Mouse (Mus musculus): ENCODE measurements around the gene Prcp. TPM values are rescaled to one million over a fixed set of nuclear protein-coding genes. Genes with fewer than 3 reads are reported as not detected.

Prcp gene
- 16.8 and 36.1 TPM in 2 replicates for polyA plus RNA-seq (2012; ENCODE audit: insufficient read depth, low replicate concordance)

DNA sequence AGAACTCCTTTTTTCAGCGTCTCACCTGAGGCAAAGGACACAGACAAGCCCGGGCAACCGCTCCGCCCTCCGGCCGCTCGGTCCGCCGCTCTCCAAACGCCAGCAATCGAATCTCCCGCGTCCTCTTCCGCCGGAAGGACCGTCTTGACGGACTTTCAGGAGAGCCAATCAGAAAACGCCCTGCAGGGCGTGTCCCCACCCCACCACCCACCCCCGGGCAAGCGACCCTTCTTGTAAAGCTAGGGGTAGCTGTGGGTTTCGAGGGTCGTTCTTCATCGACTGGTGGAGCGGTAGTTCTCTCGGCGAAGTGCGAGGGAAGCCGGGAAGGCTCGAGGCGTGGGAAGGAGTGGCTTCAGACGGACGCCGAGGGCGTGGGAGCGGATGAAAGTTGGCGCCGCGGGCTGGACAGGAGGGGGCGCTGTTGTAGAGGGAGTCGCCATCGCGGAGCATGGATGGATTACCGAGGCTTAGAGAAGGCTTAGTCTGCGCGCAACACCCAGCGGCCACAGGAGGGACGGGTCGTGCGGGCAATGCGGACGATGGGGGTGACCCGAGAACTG lies at the start of gene Prcp, which contains the start of gene Ddias:
Prcp (plus strand) TSS at position 355 of the 560 bp plus-strand sequence.
Ddias (minus strand) TSS at position 132 of the 560 bp plus-strand sequence.
- H3K9me3 ChIP-seq, result no peaks in the 10 kb centered on the region
- H3K4me3 ChIP-seq (replicated peaks), result peak within 1 kb of the TSS; percentile 98
- H3K27me3 ChIP-seq (replicated peaks), result no peaks in the 10 kb centered on the region
- peaks cover 63% of the 10 kb centered on the region for H3K4me1 ChIP-seq
- peaks cover 15% of the 10 kb centered on the region for H3K36me3 ChIP-seq (replicated peaks; ENCODE audit: low read length)
- TF ChIP-seq FLI1 (IDR thresholded peaks at IDR 0.05; ENCODE audit: low read length) (0 out of 2 replicates have a peak, but pooled peaks have one; percentile 47), GATA1 (IDR thresholded peaks at IDR 0.05; ENCODE audit: borderline replicate concordance, low read length) (no peak)

DNA sequence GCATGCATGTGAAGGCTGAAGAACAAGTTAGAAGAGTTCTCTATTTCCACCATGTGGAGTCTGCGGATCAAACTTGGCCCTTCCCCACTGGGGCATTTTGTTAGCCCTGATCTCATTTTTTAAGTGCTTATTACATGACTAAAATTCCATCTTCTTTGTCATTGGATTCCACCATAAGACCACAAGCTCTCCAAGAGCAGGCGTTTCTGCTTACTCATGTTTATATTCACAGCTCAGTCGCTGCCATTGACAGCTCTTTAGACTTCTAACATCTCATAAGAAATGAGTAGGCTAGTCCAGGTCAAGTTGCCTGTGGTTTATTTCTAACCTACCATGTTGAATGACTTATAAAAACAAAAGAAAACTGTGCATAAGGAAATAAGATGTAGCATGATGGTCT lies 48.0 kb upstream of the Prcp start:
- Histone ChIP-seq H3K36me3 (replicated peaks; ENCODE audit: low read length) (no peaks in the 10 kb centered on the region), H3K4me3 (replicated peaks) (no peak overlapping the region), H3K4me1 (peaks cover 7% of the 10 kb centered on the region; the same call in 1 of the 2 replicates), H3K27me3 (replicated peaks) (peaks cover 1% of the 10 kb centered on the region), H3K9me3 (no peaks in the 10 kb centered on the region)
- TF ChIP-seq FLI1 (IDR thresholded peaks at IDR 0.05; ENCODE audit: low read length) (no peak), GATA1 (IDR thresholded peaks at IDR 0.05; ENCODE audit: borderline replicate concordance, low read length) (no peak)

DNA sequence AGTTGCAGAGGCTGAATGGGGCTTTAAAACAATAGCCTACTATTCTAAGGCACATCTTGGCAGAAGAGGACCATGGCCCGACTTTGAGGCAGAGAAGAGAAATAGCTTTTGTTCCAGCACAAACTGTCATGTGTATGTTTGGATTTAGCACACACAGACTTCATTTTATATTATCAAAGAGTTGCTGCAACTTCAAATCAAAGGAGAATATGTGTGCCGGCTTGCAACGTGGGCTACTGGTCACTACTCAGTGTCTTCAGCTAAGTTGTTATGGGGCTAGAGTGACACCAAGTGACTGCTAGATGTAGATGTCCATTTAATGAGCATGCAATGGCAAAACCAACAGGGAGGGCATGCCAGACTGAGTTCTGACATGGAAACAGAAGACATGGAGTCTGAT lies 46.3 kb upstream of the Prcp start:
- Histone ChIP-seq H3K9me3 (no peaks in the 10 kb centered on the region), H3K36me3 (replicated peaks; ENCODE audit: low read length) (no peaks in the 10 kb centered on the region), H3K4me1 (peaks cover 13% of the 10 kb centered on the region), H3K27me3 (replicated peaks) (peaks cover 1% of the 10 kb centered on the region), H3K4me3 (replicated peaks) (no peak overlapping the region)
- TF ChIP-seq GATA1 (IDR thresholded peaks at IDR 0.05; ENCODE audit: borderline replicate concordance, low read length), result no peak
- no peak for TF ChIP-seq FLI1 (IDR thresholded peaks at IDR 0.05; ENCODE audit: low read length)

DNA sequence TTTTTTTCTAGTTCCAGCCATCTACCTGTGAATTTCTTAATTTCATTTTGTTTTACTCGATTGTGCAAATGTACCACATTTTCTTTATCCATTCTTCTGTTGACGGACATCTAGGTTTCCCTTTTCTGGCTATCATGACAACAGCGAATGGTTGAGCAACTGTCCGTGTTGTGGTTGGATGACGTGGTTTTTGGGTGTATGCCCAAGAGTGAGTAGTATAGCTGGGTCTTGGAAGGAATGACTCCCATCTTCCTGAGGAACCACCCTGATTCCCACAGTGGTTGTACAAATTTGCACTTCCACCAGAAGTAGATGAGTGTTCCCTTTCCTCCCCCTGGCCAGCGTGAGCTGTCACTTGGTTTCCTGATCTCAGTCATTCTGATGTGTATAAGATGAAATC lies 41.9 kb upstream of the Prcp start:
- Histone ChIP-seq H3K9me3 (no peaks in the 10 kb centered on the region), H3K36me3 (replicated peaks; ENCODE audit: low read length) (peaks cover 4% of the 10 kb centered on the region), H3K4me3 (replicated peaks) (no peak overlapping the region), H3K27me3 (replicated peaks) (no peaks in the 10 kb centered on the region), H3K4me1 (peaks cover 13% of the 10 kb centered on the region)
- TF ChIP-seq GATA1 (IDR thresholded peaks at IDR 0.05; ENCODE audit: borderline replicate concordance, low read length) (no peak), FLI1 (IDR thresholded peaks at IDR 0.05; ENCODE audit: low read length) (no peak)

DNA sequence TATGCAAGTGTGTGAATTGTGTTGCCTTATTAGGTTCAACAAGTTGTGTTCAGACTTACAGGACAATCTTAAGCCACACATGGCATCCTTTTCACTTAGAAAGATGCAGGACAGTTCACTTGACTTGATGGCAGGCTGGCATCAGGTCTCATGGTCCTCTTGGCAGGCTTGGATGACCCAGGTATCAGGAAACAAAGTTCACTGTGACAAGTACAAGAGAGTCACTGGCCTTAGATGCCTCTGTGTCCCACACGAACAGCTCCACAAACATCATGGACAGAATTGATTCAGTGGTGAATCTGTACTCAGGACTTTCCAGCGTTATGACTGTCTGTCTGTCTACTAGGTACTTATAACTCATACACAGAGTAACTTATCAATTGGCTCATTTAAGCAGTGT lies 39.9 kb upstream of the Prcp start:
- Histone ChIP-seq H3K4me3 (replicated peaks) (no peak overlapping the region), H3K36me3 (replicated peaks; ENCODE audit: low read length) (peaks cover 4% of the 10 kb centered on the region), H3K27me3 (replicated peaks) (no peaks in the 10 kb centered on the region), H3K4me1 (peaks cover 15% of the 10 kb centered on the region), H3K9me3 (no peaks in the 10 kb centered on the region)
- no peak for TF ChIP-seq GATA1 (IDR thresholded peaks at IDR 0.05; ENCODE audit: borderline replicate concordance, low read length)
- no peak for TF ChIP-seq FLI1 (IDR thresholded peaks at IDR 0.05; ENCODE audit: low read length)

DNA sequence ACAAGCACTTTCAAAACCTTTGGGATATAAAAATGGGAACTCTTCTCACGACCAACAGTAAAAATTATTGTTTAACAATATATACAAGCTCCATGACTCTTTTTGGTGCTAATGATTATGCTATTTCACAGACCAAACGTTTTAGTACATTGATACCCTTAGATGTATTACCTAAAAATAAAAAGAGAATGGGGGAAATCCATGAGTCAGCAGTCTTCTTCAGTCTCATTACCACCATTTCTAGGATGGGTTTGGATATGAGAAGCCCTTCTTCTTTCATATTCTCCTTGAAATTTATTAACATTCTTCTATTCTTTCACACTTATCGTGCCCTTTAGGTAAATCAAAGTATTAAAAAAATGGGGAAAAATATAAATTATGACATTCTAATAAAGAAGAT lies 37.8 kb upstream of the Prcp start:
- H3K9me3 ChIP-seq, result no peaks in the 10 kb centered on the region
- peaks cover 4% of the 10 kb centered on the region for H3K36me3 ChIP-seq (replicated peaks; ENCODE audit: low read length)
- TF ChIP-seq GATA1 (IDR thresholded peaks at IDR 0.05; ENCODE audit: borderline replicate concordance, low read length), result no peak
- no peak for TF ChIP-seq FLI1 (IDR thresholded peaks at IDR 0.05; ENCODE audit: low read length)
- peaks cover 15% of the 10 kb centered on the region for H3K4me1 ChIP-seq
- no peaks in the 10 kb centered on the region for H3K27me3 ChIP-seq (replicated peaks)
- H3K4me3 ChIP-seq (replicated peaks), result no peak overlapping the region

DNA sequence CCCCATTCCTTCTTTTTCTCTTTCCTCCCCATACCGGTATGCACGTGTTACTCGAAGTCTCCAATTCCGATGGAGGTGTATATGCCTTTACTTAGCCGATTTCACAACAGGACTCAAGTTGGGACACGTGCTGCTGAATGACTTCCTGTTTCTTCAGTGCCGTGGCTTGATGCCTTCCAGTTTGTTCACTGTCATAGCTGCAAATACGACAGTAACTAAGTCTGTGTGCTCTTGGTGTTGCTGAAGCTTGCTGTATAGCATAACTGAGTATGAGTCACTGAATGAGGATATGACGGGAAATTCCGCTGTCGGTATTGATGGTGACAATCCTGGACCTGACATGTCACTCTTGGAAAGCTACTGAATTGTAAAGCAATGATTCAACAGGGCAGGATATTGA lies 37.0 kb upstream of the Prcp start:
- Histone ChIP-seq H3K4me1 (peaks cover 15% of the 10 kb centered on the region), H3K36me3 (replicated peaks; ENCODE audit: low read length) (peaks cover 4% of the 10 kb centered on the region), H3K4me3 (replicated peaks) (no peak overlapping the region), H3K9me3 (no peaks in the 10 kb centered on the region), H3K27me3 (replicated peaks) (no peaks in the 10 kb centered on the region)
- TF ChIP-seq FLI1 (IDR thresholded peaks at IDR 0.05; ENCODE audit: low read length) (no peak), GATA1 (IDR thresholded peaks at IDR 0.05; ENCODE audit: borderline replicate concordance, low read length) (no peak)

DNA sequence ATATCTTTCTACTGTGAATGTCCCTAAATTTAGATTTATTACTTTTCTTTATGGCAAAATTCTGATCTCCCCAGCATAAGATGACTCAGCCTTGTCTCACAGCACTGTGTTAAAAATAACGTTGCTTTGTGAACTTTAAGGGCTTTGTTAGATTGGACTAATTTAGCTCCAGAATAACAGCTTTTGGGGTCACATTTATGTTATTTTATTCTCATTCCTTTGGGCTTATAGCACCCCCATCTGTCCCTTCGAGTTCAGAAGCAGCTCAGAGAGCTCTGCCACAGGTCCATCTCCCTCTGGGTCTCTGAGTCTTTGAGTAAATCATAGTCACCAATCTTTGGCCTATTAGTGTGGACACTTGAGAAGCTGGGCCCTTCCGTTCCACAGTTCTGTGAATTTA lies 36.4 kb upstream of the Prcp start:
- Histone ChIP-seq H3K27me3 (replicated peaks) (no peaks in the 10 kb centered on the region), H3K36me3 (replicated peaks; ENCODE audit: low read length) (peaks cover 4% of the 10 kb centered on the region), H3K4me1 (peaks cover 9% of the 10 kb centered on the region), H3K4me3 (replicated peaks) (no peak overlapping the region), H3K9me3 (no peaks in the 10 kb centered on the region)
- TF ChIP-seq FLI1 (IDR thresholded peaks at IDR 0.05; ENCODE audit: low read length) (no peak), GATA1 (IDR thresholded peaks at IDR 0.05; ENCODE audit: borderline replicate concordance, low read length) (no peak)

DNA sequence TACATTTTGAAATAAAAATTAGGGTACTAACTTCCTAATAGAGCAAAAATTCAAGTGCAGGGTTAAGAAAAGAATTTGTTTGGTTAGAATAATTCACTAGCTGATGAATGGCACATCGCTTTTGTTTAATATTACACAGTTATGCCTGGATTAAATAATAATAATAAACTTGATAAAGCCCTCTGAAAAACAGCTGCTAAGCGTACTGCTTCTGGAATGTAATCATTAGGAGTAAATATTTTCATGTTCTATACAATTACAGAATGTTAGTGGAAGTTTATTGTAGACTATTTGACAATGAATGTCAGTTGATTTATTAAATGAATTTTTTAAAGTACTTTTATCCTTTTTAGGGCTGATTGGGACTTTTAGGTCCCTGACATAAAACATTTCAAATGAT lies 32.0 kb upstream of the Prcp start:
- Histone ChIP-seq H3K9me3 (no peaks in the 10 kb centered on the region), H3K4me3 (replicated peaks) (no peak overlapping the region), H3K27me3 (replicated peaks) (no peaks in the 10 kb centered on the region), H3K36me3 (replicated peaks; ENCODE audit: low read length) (no peaks in the 10 kb centered on the region), H3K4me1 (peaks cover 3% of the 10 kb centered on the region)
- TF ChIP-seq GATA1 (IDR thresholded peaks at IDR 0.05; ENCODE audit: borderline replicate concordance, low read length) (no peak), FLI1 (IDR thresholded peaks at IDR 0.05; ENCODE audit: low read length) (no peak)

DNA sequence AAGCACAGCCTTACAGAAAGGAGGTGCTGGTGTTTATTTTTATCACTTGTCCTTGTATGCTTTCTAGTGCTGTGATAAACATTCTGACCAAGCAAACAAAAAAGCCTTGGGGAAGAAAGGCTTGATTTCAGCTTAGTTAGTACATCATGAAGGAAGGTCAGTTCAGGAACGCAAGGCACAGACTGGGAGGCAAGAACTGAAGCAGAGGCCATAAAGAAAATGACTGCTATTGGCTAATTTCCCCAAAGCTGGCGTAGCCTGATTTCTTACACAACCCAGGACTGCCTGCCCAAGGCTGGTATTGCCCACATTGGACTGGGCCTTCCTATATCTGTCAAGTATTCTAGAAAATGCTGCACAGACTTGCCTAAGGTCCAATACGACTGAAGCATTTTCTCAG lies 26.0 kb upstream of the Prcp start:
- H3K36me3 ChIP-seq (replicated peaks; ENCODE audit: low read length), result no peaks in the 10 kb centered on the region
- TF ChIP-seq FLI1 (IDR thresholded peaks at IDR 0.05; ENCODE audit: low read length) (no peak), GATA1 (IDR thresholded peaks at IDR 0.05; ENCODE audit: borderline replicate concordance, low read length) (no peak)
- H3K4me1 ChIP-seq, result no peaks in the 10 kb centered on the region
- no peaks in the 10 kb centered on the region for H3K9me3 ChIP-seq
- H3K27me3 ChIP-seq (replicated peaks), result no peaks in the 10 kb centered on the region
- H3K4me3 ChIP-seq (replicated peaks), result no peak overlapping the region
